Comparison of ENCODE assay signal across 8 mouse cellular contexts in genomic region chr1:181839746-181840366, GRCm38 (mm10). TPM values are rescaled to one million over a fixed set of nuclear protein-coding genes. Genes with fewer than 3 reads are reported as not detected.
DNase-seq lines count a peak whose midpoint lies in the region; ATAC-seq and TF ChIP-seq lines count a peak whose summit lies in the region.

No protein-coding gene starts in this region.

- H3K4me2 ChIP-seq in liver, embryonic 11.5 days: peak overlapping the region; percentile 88
- H3K4me2 ChIP-seq in forebrain, embryonic 11.5 days (ENCODE audit: low read depth, low read length, severe bottlenecking): peak overlapping the region; percentile 79
- H3K4me2 ChIP-seq in limb, embryonic 15.5 days: peak overlapping the region; percentile 24

- no peaks in the 10 kb centered on the region for H3K9me3 ChIP-seq in liver, embryonic 11.5 days (ENCODE audit: control insufficient read depth, low read length)
- H3K9me3 ChIP-seq in forebrain, embryonic 11.5 days (ENCODE audit: control insufficient read depth, low read length): no peaks in the 10 kb centered on the region
- no peaks in the 10 kb centered on the region for H3K9me3 ChIP-seq in limb, embryonic 15.5 days

- ATAC-seq in liver, embryonic 11.5 days (replicated peaks; ENCODE audit: low FRiP score): no peak
- ATAC-seq in forebrain, embryonic 11.5 days (replicated peaks; ENCODE audit: low FRiP score): no peak
- ATAC-seq in limb, embryonic 15.5 days (ENCODE audit: insufficient number of reproducible peaks, low FRiP score, low TSS enrichment, low read depth): no peak

- TF ChIP-seq POLR2A in small intestine, adult 2 months (IDR thresholded peaks at IDR 0.05; ENCODE audit: low read depth, low read length): no peak

- DNase-seq in liver, embryonic 11.5 days (ENCODE audit: low spot score): no peak
- DNase-seq in liver: no peak
- DNase-seq in forebrain, embryonic 11.5 days (ENCODE audit: low spot score): peak; percentile 33
- DNase-seq in spleen, postnatal 14 days (ENCODE audit: low spot score in 2 of 2): no peak
- no peak for DNase-seq in urinary bladder, adult 18-20 months (ENCODE audit: low spot score in 2 of 2)
- DNase-seq in spleen, postnatal 10 days (ENCODE audit: low spot score in 2 of 2): no peak

- no peak overlapping the region; the same call in 1 of the 2 replicates for H3K27ac ChIP-seq in liver, embryonic 11.5 days (ENCODE audit: low read depth, low read length)
- H3K27ac ChIP-seq in forebrain, embryonic 11.5 days (ENCODE audit: low read depth, low read length): no peak overlapping the region
- no peak overlapping the region for H3K27ac ChIP-seq in limb, embryonic 15.5 days
- H3K27ac ChIP-seq in small intestine, adult 2 months (ENCODE audit: insufficient read depth, low read depth, low read length): no peak overlapping the region

- peak overlapping the region; percentile 46 for H3K9ac ChIP-seq in liver, embryonic 11.5 days (ENCODE audit: low read depth, low read length)
- peak overlapping the region; percentile 55 for H3K9ac ChIP-seq in forebrain, embryonic 11.5 days (ENCODE audit: low read length)
- H3K9ac ChIP-seq in limb, embryonic 15.5 days: no peak overlapping the region

- H3K4me3 ChIP-seq in liver, embryonic 11.5 days (ENCODE audit: low read depth, low read length): peak overlapping the region; percentile 96
- peak overlapping the region; percentile 93 for H3K4me3 ChIP-seq in forebrain, embryonic 11.5 days (ENCODE audit: low read depth, low read length)
- H3K4me3 ChIP-seq in limb, embryonic 15.5 days: 0 out of 2 replicates have a peak overlapping the region, but pooled peaks have one; percentile 84
- H3K4me3 ChIP-seq in small intestine, adult 2 months (ENCODE audit: low read depth, low read length): peak overlapping the region; percentile 27; the same call in 1 of the 2 replicates

- peaks cover 22% of the 10 kb centered on the region for H3K36me3 ChIP-seq in liver, embryonic 11.5 days (ENCODE audit: control insufficient read depth, insufficient read depth, low read length)
- H3K36me3 ChIP-seq in forebrain, embryonic 11.5 days (ENCODE audit: control insufficient read depth, insufficient read depth, low read length): peaks cover 11% of the 10 kb centered on the region; the same call in 1 of the 2 replicates
- peaks cover 28% of the 10 kb centered on the region for H3K36me3 ChIP-seq in limb, embryonic 15.5 days
- H3K36me3 ChIP-seq in small intestine, adult 2 months (ENCODE audit: control insufficient read depth, insufficient read depth, low read length): peaks cover 18% of the 10 kb centered on the region

- H3K4me1 ChIP-seq in liver, embryonic 11.5 days (replicated peaks; ENCODE audit: control insufficient read depth, insufficient read depth, low read length): peaks cover 27% of the 10 kb centered on the region
- peaks cover 9% of the 10 kb centered on the region; the same call in 1 of the 2 replicates for H3K4me1 ChIP-seq in forebrain, embryonic 11.5 days (replicated peaks; ENCODE audit: control insufficient read depth, insufficient read depth, low read length)
- H3K4me1 ChIP-seq in limb, embryonic 15.5 days: peaks cover 26% of the 10 kb centered on the region
- H3K4me1 ChIP-seq in small intestine, adult 2 months (ENCODE audit: control insufficient read depth, insufficient read depth, insufficient read length, low read length): peaks cover 10% of the 10 kb centered on the region; the same call in 1 of the 2 replicates

- TF ChIP-seq CTCF in small intestine, adult 2 months (IDR thresholded peaks at IDR 0.05; ENCODE audit: extremely low read depth, insufficient read length, insufficient replicate concordance, low read depth, low read length): no peak

- WGBS in liver, embryonic 11.5 days: 7% methylated on average over 6 of the region's 6 CpGs
- 8% methylated on average over 6 of the region's 6 CpGs for WGBS in forebrain, embryonic 11.5 days
- WGBS in limb, embryonic 15.5 days: 17% methylated on average over 6 of the region's 6 CpGs
- 2% methylated on average over 6 of the region's 6 CpGs for WGBS in small intestine, adult 2 months

- H3K27me3 ChIP-seq in liver, embryonic 11.5 days (replicated peaks; ENCODE audit: control insufficient read depth, insufficient read depth, low read length): no peaks in the 10 kb centered on the region
- H3K27me3 ChIP-seq in forebrain, embryonic 11.5 days (ENCODE audit: control insufficient read depth, insufficient read depth, low read length): no peaks in the 10 kb centered on the region
- no peaks in the 10 kb centered on the region for H3K27me3 ChIP-seq in limb, embryonic 15.5 days
- no peaks in the 10 kb centered on the region for H3K27me3 ChIP-seq in small intestine, adult 2 months (ENCODE audit: control insufficient read depth, insufficient read depth, low read length)

RNA-seq across cellular contexts. Expression of gene Lbr, which starts 3.0 kb away (rescaled TPM):
- polyA plus RNA-seq in liver, embryonic 11.5 days (2014; fragmentation: Nextera tagmentation; extraction: Ambion mirVana): 229 and 276 TPM in 2 replicates
- 199 and 211 TPM in 2 replicates for polyA plus RNA-seq in forebrain, embryonic 11.5 days (2014; fragmentation: Nextera tagmentation; extraction: Ambion mirVana)
- 96.8 and 101 TPM in 2 replicates for polyA plus RNA-seq in limb, embryonic 15.5 days (2015; fragmentation: Nextera tagmentation; extraction: Ambion mirVana)
- 5.9 and 13.5 TPM in 2 replicates for polyA plus RNA-seq in small intestine, adult 2 months (2012; rRNA removed)

Comparison
In these comparisons a context has a peak if more than half of its experiments do, and no peak if none do; other contexts are left out.
1. H3K4me2 ChIP-seq: peak in every context shown above with its lines; median percentile 88 in liver, embryonic 11.5 days; 79 in forebrain, embryonic 11.5 days; 24 in limb, embryonic 15.5 days.
2. H3K4me3 ChIP-seq: peak in every context shown above with its lines; median percentile 96 in liver, embryonic 11.5 days; 93 in forebrain, embryonic 11.5 days; 84 in limb, embryonic 15.5 days; 27 in small intestine, adult 2 months.